Mouse (Mus musculus): ENCODE results near the gene Ywhaq.

DNA sequence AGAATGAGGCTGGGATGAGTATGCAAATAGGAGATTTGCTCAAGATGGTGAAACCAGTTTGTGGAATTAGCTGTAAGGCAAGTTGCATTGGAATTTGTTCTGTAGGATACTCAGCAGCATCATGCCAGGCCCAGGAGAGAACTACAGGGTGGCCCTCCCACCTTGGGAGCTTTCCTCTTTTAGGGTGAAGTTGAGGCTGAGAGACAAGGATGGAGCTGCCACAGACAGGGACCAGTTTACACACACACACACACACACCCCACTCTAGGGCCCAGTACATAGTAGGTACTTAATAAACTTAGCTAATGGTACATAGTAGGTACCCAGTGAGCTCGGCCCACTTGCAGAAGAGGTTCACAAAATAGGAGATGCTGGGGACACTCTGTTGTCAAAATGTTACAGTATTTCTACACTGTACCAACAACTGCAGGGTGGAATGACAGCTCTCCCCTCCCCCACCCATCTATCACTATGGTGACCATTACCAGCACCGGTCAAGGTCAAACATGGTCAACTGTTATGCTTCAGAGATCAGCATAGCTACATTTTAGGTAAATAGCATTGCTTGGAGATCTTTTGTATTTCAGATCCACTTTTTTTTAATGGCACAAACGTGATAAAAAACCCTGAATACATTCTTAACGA is 21.4 kb upstream of the Ywhaq start:
- TF ChIP-seq POLR2A (IDR thresholded peaks at IDR 0.05; ENCODE audit: low read depth, low read length) (no peak), CTCF (IDR thresholded peaks at IDR 0.05; ENCODE audit: extremely low read depth, insufficient read length, insufficient replicate concordance, low read depth, low read length) (no peak)
